Mouse (Mus musculus): ENCODE measurements around the gene Cyb5d2.

DNA sequence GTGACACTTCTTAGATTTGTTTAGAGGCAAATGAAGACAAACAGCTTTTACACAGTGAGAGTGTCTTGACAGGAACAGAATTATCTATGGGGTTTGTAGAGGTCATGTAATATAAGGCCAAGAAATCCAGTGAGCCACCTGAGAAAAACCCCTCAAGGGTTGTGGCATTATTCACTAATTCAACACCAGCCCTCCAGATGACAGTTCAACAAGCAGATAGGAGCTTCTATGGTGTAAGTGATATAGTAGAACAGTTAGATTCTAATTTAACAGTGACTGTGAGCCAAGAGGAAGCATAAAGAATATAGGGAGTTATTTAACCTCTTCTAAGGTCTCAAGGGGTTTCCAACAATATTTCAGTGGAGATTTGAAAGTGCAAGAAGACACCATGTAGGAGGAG is 2.2 kb upstream of the Cyb5d2 start:
- TF ChIP-seq CTCF (IDR thresholded peaks at IDR 0.05; ENCODE audit: low read depth, low read length), result no peak
- TF ChIP-seq POLR2A (IDR thresholded peaks at IDR 0.05; ENCODE audit: borderline replicate concordance, low read depth, low read length), result no peak

Measured in bone marrow macrophage, adult 2 months (primary cell).